Mouse (Mus musculus) cerebellum, adult 2 months (tissue): ENCODE results near the gene Slc17a9. TPM values are rescaled to one million over a fixed set of nuclear protein-coding genes. Genes with fewer than 3 reads are reported as not detected.
A peak's percentile ranks its signal among the peaks of the same experiment; 100 is the strongest.

Source experiments
- DNase-seq, 2 experiments: peaks; one replicate each; pipeline ENCODE4 v3.0.0; 2021
- H3K27ac ChIP-seq: fragments of 200-500 bp; 2 replicates; pipeline ENCODE4 v1.5.1; 2012; ENCODE audit warnings: low read length, control low read depth, inconsistent platforms; ENCODE audit not compliant: insufficient read depth
- H3K27me3 ChIP-seq: fragments of 200-500 bp; 2 replicates; pipeline ENCODE4 v1.6.1; 2012; ENCODE audit warnings: inconsistent platforms, mild to moderate bottlenecking, low read length, moderate library complexity; ENCODE audit not compliant: control insufficient read depth, insufficient read depth
- H3K4me1 ChIP-seq: fragments of 200-500 bp; 2 replicates; pipeline ENCODE4 v1.6.1; 2011; ENCODE audit warnings: low read length; ENCODE audit not compliant: control insufficient read depth, insufficient read depth
- H3K4me3 ChIP-seq: fragments of 200-500 bp; replicated peaks from 2 replicates; pipeline ENCODE3; 2011; ENCODE audit warnings: mild to moderate bottlenecking, low read depth, low read length, control low read depth; ENCODE audit not compliant: insufficient read depth
- CTCF ChIP-seq: fragments of 200-500 bp; IDR thresholded peaks from 2 replicates; pipeline ENCODE4 v1.5.1; 2011; ENCODE audit warnings: low read depth, mild to moderate bottlenecking, control low read depth, low read length, moderate library complexity, borderline replicate concordance; ENCODE audit not compliant: insufficient read depth
- POLR2A ChIP-seq: fragments of 200-500 bp; IDR thresholded peaks from 2 replicates; pipeline ENCODE4 v1.6.1; 2011; ENCODE audit warnings: low read length, control low read depth, borderline replicate concordance; ENCODE audit not compliant: insufficient read depth
- WGBS: fragments of 180-500 bp; shearing (Covaris S2); methylation state at CpG from one replicate; pipeline ENCODE4 v1.1.7; 2018; 5-methylcytosine and 5-hydroxymethylcytosine counted together
- polyA plus RNA-seq: library from polyadenylated mRNA; depleted of rRNA; stranded (reverse); fragments of >200 nt; gene quantifications from 2 replicates; pipeline ENCODE4 v1.2.3, GENCODE M21; 2012

Slc17a9 gene
- polyA plus RNA-seq, 1 experiment: 1.2 TPM

DNA sequence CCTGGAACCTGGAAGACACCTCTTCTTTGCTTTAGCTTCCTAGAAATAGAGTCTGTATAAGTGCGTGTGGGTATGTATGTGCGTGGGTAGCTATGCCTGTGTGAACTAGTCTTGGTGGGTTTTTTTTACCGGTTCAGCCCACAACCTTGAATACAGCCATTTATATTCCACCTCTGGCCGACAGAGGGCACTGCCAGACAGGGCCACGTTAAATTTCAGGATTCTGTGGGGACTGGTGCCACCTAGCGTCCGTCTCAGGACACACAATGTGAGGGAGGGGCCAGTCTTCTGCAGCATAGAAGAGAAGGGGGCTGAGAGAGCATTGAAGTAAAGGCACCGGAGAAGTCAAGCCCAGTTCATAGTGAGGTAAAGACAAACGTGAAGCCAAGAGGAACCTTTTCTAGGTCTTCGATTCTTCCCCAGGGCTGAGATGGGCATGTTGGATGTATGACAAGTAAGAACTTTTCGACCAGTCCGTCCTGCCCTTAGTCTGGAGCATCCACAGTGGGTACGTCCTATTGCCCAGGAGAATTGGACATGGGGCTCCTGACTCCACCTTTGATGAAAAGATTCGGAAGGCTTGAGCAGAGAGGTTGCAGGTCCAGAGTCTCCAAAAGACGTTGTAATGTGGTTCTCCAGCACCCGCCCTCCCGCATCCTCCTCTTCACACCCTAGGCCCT lies 20.3 kb downstream of the Slc17a9 start:
- Histone ChIP-seq H3K4me1 (no peaks in the 10 kb centered on the region), H3K27me3 (no peaks in the 10 kb centered on the region), H3K27ac (no peak overlapping the region), H3K4me3 (no peak overlapping the region)
- peak; percentile 74 to 84 for DNase-seq
- peak; percentile 100 for TF ChIP-seq CTCF
- no peak for TF ChIP-seq POLR2A
- 33% methylated on average over 17 of the region's 17 CpGs for WGBS

DNA sequence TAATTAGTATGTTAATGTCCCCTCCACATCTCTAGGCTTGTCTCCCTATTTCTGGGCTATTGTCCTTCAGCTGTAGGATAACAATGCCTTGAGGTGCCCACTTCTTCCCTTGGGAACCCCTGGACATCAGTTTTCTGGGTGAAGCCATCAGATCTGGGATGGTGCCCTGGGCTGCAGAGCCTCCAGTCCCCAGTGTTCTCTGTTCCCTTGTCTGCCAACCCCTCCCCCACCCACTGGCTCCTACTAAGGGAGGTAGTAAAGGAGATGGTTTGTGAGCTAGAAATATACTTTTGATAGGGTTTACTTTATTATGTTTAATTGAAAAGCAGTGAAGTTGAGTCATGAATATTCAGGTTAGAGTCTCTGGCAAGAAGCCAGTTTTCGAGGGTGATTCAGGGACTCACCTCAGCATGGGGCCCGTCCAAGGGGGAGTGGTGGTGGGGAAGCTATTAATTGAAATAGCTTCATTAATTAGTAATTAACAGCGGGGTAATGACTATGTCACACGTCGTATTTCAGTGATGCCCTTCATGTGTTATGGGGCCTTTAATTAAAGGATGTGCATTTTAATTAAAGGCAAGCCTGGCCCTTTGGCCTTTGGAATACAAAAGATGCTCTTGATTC lies 21.6 kb downstream of the Slc17a9 start:
- DNase-seq: no peak
- Histone ChIP-seq H3K4me1 (no peaks in the 10 kb centered on the region), H3K27me3 (no peaks in the 10 kb centered on the region), H3K27ac (no peak overlapping the region), H3K4me3 (no peak overlapping the region)
- WGBS: 13% methylated on average over 5 of the region's 5 CpGs
- no peak for TF ChIP-seq CTCF
- TF ChIP-seq POLR2A: no peak

DNA sequence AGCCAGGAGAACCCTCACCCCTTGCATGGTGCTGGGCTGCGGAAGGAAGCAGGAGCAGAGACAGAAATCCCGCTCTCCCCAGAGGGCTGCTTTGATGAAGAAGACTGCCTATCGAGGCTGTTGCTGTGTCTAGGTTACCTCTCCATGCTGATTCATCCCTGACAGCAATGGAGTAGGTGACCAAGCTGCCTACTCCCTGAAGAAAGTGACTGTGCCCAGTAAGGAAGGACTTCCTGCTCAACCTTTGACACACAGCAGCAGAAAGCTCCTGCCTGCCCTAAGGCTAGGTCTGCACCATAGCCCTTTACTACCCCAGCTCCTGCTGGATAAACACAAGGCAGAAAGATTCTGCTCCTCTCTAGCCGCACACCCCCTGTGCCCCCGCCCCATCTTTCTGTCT lies 23.8 kb downstream of the Slc17a9 start:
- no peaks in the 10 kb centered on the region for H3K27me3 ChIP-seq
- H3K4me1 ChIP-seq: no peaks in the 10 kb centered on the region
- no peak overlapping the region for H3K27ac ChIP-seq
- WGBS: 63% methylated on average over 5 of the region's 5 CpGs
- no peak for DNase-seq
- H3K4me3 ChIP-seq: no peak overlapping the region
- no peak for TF ChIP-seq POLR2A
- TF ChIP-seq CTCF: no peak

DNA sequence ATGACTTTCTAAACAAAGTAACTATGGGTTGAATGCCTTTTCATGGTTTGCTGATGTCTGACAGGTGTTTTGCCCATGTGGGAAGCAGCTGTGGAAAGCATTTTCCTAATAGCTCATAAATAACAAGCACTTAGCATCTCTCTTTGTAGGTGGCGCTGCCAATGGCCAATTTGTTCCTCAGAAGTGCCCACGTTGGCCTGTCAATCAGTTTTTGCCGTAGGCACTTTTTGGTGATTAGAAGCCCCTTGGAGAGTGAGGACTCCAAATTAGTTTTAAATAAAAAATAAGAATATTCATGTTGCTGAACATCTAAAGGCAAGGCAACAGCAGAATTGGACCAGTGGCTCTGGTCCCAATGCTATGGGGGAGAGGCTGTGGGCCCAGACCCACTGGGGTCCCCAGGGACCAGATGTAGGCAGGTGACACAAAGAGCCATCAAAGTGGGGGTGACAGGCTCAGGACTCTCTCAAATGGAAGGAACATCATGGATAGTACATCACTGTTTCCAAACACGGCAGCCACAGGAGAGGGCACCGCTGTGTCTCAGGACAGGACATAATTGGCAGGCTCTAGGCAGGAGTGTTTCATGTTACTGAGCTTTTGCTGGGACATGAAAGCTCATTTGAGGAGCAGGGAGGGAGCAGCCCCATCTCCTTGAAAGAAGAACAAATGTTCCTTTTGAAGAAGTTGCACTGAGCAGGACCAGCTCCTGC lies 30.1 kb downstream of the Slc17a9 start:
- no peaks in the 10 kb centered on the region for H3K4me1 ChIP-seq
- no peak for DNase-seq
- H3K27ac ChIP-seq: no peak overlapping the region
- no peak for TF ChIP-seq POLR2A
- no peak for TF ChIP-seq CTCF
- WGBS: 68% methylated on average over 5 of the region's 5 CpGs
- no peaks in the 10 kb centered on the region for H3K27me3 ChIP-seq
- no peak overlapping the region for H3K4me3 ChIP-seq

DNA sequence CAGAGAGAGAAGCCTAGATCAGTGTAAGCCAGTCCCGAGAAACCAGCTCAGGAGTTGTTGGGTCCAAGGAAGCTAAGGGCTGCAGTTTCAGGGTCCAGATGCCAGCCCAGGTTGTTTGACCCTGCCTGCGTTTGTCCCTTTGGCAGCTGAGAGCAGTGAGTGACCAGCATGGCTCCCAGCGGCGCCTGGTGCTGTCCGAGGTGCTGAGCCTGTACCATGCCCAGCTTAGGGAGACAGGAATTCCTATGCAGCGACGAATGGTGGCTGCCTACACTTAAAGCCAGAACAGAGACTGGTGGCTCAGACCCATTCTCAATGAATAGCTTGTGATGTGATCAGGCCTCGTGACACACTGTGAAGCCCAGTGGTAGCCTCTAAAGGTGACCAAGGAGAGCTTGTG lies 30.8 kb downstream of the Slc17a9 start:
- 30% methylated on average over 8 of the region's 8 CpGs for WGBS
- no peak overlapping the region for H3K4me3 ChIP-seq
- TF ChIP-seq POLR2A: no peak
- TF ChIP-seq CTCF: no peak
- no peaks in the 10 kb centered on the region for H3K27me3 ChIP-seq
- no peak overlapping the region for H3K27ac ChIP-seq
- H3K4me1 ChIP-seq: no peaks in the 10 kb centered on the region
- no peak for DNase-seq

DNA sequence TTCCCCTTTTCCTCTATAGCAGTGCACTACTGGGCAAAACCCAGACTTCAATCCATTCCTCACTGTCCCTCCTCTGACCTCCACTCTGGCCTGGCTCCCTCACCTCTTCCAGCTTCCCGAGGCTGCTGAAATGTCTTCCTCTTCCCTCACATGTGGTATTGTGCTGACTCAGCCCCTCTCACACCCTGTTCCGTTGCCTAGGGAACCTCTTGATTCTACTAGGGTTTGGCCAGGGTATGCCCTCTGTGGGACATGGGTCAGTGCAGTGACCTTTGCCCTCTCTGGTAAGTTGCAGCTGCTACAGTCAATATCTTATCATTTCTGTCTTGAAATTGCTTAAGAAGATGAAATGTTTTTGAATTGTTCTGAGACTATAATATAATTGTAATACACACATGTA lies 31.7 kb downstream of the Slc17a9 start:
- DNase-seq: no peak
- 21% methylated on average over 2 of the region's 2 CpGs for WGBS
- no peak for TF ChIP-seq CTCF
- TF ChIP-seq POLR2A: no peak

DNA sequence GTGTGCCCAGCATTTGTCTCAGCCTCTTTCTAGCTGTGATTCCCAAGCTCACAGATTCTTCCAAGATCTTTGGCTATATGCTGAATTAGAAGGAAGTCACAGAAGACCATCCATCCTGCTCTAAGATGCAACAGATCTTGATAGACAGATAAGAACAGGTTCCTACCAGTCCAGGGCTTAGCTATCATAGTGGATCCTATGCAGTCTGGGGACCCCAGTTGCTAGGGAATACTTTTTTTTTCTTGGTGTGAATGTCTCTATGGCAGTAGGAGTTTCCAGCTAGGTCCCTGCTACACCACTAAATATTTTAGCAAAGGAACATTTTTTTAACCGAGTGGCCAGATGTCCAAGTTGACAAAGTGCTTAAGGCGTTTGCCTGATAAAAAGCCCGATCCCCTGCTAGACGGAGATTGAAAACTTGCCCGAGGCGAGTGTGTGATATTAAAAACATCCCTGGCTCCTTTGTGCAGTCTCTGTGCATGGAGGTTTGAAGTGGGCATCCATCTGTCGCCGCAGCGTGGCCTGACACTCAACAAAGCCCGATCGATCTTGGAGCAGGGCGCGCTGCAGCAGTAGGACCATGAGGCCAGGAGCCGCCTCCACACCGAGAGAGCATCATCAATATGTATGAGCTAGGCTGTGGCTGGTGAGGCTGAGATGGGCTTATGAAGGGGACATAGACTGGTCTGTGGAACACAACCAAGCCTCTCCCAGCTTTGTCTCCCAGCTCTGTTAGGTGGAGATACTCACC lies 33.6 kb downstream of the Slc17a9 start:
- Histone ChIP-seq H3K4me1 (no peaks in the 10 kb centered on the region; the same call in 1 of the 2 replicates), H3K27ac (no peak overlapping the region), H3K27me3 (no peaks in the 10 kb centered on the region), H3K4me3 (no peak overlapping the region)
- DNase-seq: no peak
- TF ChIP-seq CTCF: no peak
- TF ChIP-seq POLR2A: no peak
- WGBS: 28% methylated on average over 15 of the region's 15 CpGs

More for the DNA sequence above, 31.7 kb downstream of the Slc17a9 start:
- H3K27ac ChIP-seq: no peak overlapping the region
- H3K27me3 ChIP-seq: no peaks in the 10 kb centered on the region
- no peak overlapping the region for H3K4me3 ChIP-seq
- no peaks in the 10 kb centered on the region; the same call in 1 of the 2 replicates for H3K4me1 ChIP-seq

DNA sequence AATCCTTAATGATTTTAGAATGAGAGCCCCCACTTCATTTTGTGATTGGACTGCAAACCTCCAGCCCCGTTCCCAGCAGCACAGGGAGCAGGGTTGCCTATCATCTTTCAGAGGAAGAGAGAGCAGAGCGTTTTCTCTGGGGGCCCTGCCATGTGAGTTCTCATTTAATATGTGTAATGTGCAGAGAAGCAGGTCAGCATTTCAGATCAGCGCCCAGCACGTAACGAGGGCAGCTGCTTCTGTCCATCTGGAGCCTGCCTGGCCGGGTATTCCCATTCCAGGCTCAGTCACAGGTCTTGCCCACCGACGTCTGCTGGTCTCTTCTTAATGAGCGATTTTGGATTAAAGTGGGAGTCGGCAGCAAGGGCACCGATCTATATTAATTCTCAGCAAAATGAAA lies 39.9 kb downstream of the Slc17a9 start:
- 17% methylated on average over 11 of the region's 11 CpGs for WGBS
- peak; percentile 16 to 29 for DNase-seq
- Histone ChIP-seq H3K27me3 (no peaks in the 10 kb centered on the region), H3K4me1 (peaks cover 8% of the 10 kb centered on the region), H3K27ac (no peak overlapping the region), H3K4me3 (no peak overlapping the region)
- TF ChIP-seq CTCF: no peak
- TF ChIP-seq POLR2A: no peak
